14 mouse cellular contexts compared by ENCODE assay signal in the genomic region with DNA sequence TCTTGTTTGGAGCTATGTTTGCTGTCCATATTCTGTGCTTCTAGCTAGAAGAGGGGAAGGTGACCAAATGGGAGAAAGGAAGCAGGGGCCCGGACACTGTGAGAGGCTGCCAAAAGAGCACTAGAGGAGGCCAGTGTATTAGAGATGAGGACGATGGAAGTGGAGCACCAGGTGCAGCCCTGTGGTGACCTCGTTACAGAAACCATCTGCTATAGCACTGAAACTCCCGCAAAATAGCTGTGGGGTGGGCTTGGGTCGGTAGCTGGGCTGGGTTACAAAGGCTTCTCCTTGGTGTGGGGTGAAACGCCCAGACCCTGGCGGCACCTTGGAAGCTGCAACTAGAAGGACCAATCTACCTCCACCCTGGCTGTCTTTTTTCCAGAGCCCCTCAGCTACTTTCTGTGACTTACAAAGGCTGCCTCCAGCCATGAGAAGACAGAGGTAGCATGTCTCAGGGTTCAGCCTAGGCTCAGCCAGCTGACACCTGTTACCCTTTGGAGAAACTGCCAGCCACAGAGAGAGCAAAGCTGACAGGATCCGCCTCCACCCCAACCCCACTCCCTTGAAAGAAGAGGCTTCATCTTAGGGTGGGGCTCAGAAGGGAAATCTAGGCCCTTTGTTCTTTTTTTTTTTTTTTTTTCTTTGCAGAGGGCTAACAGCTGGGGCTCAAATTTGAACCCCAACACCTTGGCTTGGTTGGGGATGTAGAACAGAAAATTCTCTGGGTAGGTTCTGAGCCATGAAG. TPM values are rescaled to one million over a fixed set of nuclear protein-coding genes. Genes with fewer than 3 reads are reported as not detected.
DNase-seq lines count a peak whose midpoint lies in the region; ATAC-seq and TF ChIP-seq lines count a peak whose summit lies in the region.
"Had no signal": no experiment of that assay in that cellular context is flagged by ENCODE, and none has a peak within 500 bp of the region (broad histone marks: within the 10 kb centered on the region; RNA-seq: fewer than 3 reads in every experiment).

No protein-coding gene starts in this region.

- no peaks in the 10 kb centered on the region for H3K79me2 ChIP-seq in myocyte (ENCODE audit: control insufficient read depth, insufficient read depth)

- no peak for TF ChIP-seq POLR2A in myocyte (IDR thresholded peaks at IDR 0.05; ENCODE audit: insufficient read length, low read depth)

- DNase-seq in cerebellum, adult 9-11 months: peak; percentile 67
- DNase-seq in spleen, postnatal 36 days (ENCODE audit: low spot score in 2 of 2): peak; percentile 44 to 49
- DNase-seq in spleen, adult 12 weeks (ENCODE audit: low spot score): no peak
- peak; percentile 81 for DNase-seq in thymus, postnatal 4 days
- no peak for DNase-seq in liver
- no peak for DNase-seq in kidney, adult 18-20 months
- DNase-seq: kidney, postnatal 25 days; liver, embryonic 13.5 days had no signal

- H3K4me3 ChIP-seq in myocyte: no peak overlapping the region
- H3K4me3 ChIP-seq: heart, adult 2 months; left cerebral cortex, adult 2 months; liver, embryonic 13.5 days; midbrain, embryonic 15.5 days; neural tube, embryonic 15.5 days had no signal

- no peak for ATAC-seq in cerebellum, adult (ENCODE audit: insufficient number of reproducible peaks, low FRiP score, low TSS enrichment)
- ATAC-seq: midbrain, embryonic 15.5 days had no signal

- H3K36me3 ChIP-seq in myocyte (ENCODE audit: control insufficient read depth, insufficient read depth): no peaks in the 10 kb centered on the region
- H3K36me3 ChIP-seq: liver, embryonic 13.5 days; midbrain, embryonic 15.5 days; neural tube, embryonic 15.5 days had no signal

- H3K27me3 ChIP-seq in myocyte (ENCODE audit: control insufficient read depth, insufficient read depth, insufficient read length): no peaks in the 10 kb centered on the region
- H3K27me3 ChIP-seq: liver, embryonic 13.5 days; midbrain, embryonic 15.5 days; neural tube, embryonic 15.5 days had no signal

- H3ac ChIP-seq in myocyte (ENCODE audit: control insufficient read depth, insufficient read length): no peak overlapping the region

- H3K4me2 ChIP-seq in myocyte (ENCODE audit: low read depth): no peak overlapping the region
- H3K4me2 ChIP-seq: liver, embryonic 13.5 days; midbrain, embryonic 15.5 days; neural tube, embryonic 15.5 days had no signal

TF ChIP-seq in myocyte, 11 proteins besides CTCF, POLR2A, EP300 and RAD21:
- TF ChIP-seq E2F4 (IDR thresholded peaks at IDR 0.05; ENCODE audit: insufficient read depth) (no peak), MYOG (IDR thresholded peaks at IDR 0.05; ENCODE audit: control insufficient read depth in 1 of 3, insufficient read depth in 1 of 3, insufficient read length in 2 of 3, low read depth in 2 of 3) (peak in 1 of 3 experiments; percentile 22), MYOD1 (IDR thresholded peaks at IDR 0.05; ENCODE audit: control insufficient read depth in 1 of 3, insufficient read length in 2 of 3, low read depth in 2 of 3) (peak in 2 of 3 experiments; percentile 32 to 70), POLR2AphosphoS2 (IDR thresholded peaks at IDR 0.05; ENCODE audit: insufficient read length, low read depth) (no peak), CEBPB (IDR thresholded peaks at IDR 0.05; ENCODE audit: insufficient read depth, poor library complexity, severe bottlenecking) (no peak), TCF12 (IDR thresholded peaks at IDR 0.05; ENCODE audit: insufficient read depth, poor library complexity, severe bottlenecking) (no peak), MAX (IDR thresholded peaks at IDR 0.05; ENCODE audit: low read depth) (no peak)

RNA-seq across cellular contexts. Expression of gene Lag3, which starts 11.3 kb away (rescaled TPM):
- polyA plus RNA-seq in myocyte (2012; fragmentation: generic; extraction: Trizol): 0.41 TPM

RNA-seq across cellular contexts. Expression of gene Cd4, which starts 12.2 kb away (rescaled TPM):
- polyA plus RNA-seq in myocyte (2012; fragmentation: generic; extraction: Trizol): not detected
- polyA plus RNA-seq: liver, embryonic 13.5 days had no signal

RNA-seq across cellular contexts. Expression of gene Ptms, which starts 19.7 kb away (rescaled TPM):
- 1,462 TPM for polyA plus RNA-seq in myocyte (2012; fragmentation: generic; extraction: Trizol)

RNA-seq across cellular contexts. Expression of gene Mlf2, which starts 31.0 kb away (rescaled TPM):
- polyA plus RNA-seq in myocyte (2012; fragmentation: generic; extraction: Trizol): 384 TPM

RNA-seq across cellular contexts. Expression of gene Gpr162, which starts 36.4 kb away (rescaled TPM):
- polyA plus RNA-seq in myocyte (2012; fragmentation: generic; extraction: Trizol): 0.02 TPM

Comparison
In these comparisons a context has a peak if more than half of its experiments do, and no peak if none do; other contexts are left out.
1. DNase-seq: peak in cerebellum, adult 9-11 months (single experiment), spleen, postnatal 36 days (2 of 2) and thymus, postnatal 4 days (single experiment); none in spleen, adult 12 weeks (single experiment), liver (single experiment) and kidney, adult 18-20 months (single experiment).